Mouse (Mus musculus) brain, adult 2 months (tissue): ENCODE measurements around the gene Itgbl1.
"Not testable (repeated sequence)": the region's sequence is repeated elsewhere in the genome, so short reads cannot be mapped to it uniquely, and the experiment has no call there.

Source experiments
- DNase-seq: peaks from one replicate; pipeline ENCODE4 v3.0.0; 2011; ENCODE audit warnings: low read depth, low spot score

Gene Itgbl1

GRCm38 (mm10) chr14:123659921-123660385 lies at the start of gene Itgbl1:
TSS of gene Itgbl1 (plus strand) at chr14:123659971.
- DNase-seq = peak; percentile 81

GRCm38 (mm10) chr14:123622969-123623368 lies 36.8 kb upstream of the Itgbl1 start:
- DNase-seq = peak; percentile 64

DNA sequence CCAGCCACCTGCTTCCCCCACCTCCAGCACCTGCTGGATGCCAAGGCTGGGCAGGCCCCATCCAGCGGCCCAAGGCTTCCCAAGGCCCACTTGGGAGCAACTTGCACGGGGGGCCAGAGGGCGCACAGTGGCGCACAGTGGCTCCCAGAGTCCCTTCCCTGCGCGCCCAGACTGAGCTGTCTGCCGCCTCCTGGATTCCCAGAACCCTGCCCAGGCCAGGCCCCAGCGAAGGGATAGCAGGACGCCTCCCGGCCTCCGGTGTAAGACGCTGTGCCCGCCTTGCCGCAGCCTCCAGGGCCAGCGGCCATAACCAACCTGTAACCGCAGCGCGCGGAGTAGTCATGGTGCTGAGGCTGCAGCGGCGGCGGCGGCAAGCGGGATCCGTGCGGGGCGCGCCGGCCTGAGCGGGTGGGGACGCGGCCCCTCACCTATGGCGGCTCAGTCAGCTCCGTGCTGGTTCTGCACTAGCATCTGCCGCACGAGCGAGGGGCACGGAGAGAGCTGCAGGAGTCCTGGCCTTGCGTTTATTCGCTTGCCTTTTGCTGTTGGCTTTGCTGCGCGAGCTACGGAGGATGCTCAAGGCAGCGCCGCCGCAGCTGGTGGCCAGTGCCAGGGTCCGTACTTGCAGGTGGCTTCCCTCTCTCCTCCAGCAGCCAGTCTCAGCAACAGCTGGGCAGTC lies 33.1 kb upstream of the Itgbl1 start, which contains the start of gene Nalcn:
Gene Nalcn (minus strand): TSS at position 644 of the 679 bp plus-strand sequence.
- peak; percentile 84 for DNase-seq

DNA sequence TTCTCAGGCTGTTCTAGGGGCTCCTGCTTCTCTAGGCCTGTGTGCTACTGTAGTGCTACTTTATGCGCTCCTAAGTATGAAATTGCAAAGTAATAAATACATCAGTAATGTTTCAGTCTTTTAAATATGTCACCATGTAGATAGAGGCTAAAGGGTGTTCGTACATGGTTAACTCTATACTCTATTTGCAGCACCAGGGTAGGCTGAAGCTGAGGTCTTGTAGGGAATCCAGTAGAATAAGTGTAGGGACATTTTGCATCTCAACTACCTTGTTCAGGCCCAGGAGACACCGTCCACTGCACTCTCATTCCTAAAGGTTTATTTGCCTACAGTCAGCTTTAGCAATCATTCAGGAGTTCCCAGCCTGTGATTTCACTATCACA lies 32.6 kb upstream of the Itgbl1 start:
- peak; percentile 48 for DNase-seq

GRCm38 (mm10) chr14:123661091-123661491 lies 1.3 kb downstream of the Itgbl1 start:
- DNase-seq = peak; percentile 60

- peak; percentile 4 for DNase-seq
These were observed 2.6 kb downstream of the Itgbl1 start for GRCm38 (mm10) chr14:123662386-123662785.

DNA sequence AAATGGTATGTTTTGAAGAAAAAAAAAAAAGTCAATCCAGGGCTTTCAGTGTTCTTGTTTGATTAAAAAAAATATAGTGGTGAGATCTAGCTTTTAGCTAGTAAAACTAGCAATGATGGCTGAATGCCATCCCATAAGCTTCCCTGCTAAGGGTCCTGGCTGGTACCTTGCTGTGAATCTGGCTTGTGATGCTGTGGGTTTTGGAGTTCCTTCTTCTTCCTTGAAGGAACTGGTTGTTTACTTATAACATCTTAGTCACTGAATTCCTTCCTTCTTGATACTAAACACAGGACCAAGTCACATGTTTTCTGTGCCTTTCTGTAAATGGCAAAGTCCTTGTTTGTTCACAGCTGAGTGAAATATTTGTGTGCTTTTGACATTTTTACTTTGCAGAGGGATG lies 3.4 kb downstream of the Itgbl1 start:
- peak; percentile 1 for DNase-seq

DNA sequence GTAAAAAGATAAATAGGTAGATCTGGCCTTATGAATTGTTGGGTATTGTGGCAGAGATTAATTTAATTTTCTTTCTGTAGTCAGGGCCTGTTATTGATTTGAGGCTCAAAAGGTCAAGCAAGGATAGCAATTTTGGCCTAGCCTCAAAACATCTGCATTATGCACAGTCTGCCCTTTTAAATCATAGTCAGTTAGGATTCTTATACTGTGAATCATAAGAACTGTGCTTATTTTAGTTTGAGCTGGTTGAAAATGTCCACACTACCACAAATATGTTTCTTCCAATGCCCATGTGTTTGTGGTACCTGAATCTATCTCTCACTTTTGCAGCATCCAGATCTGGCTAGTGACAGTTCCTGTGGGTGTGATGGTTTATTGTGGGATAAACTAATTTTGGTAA lies 4.7 kb downstream of the Itgbl1 start:
- DNase-seq = peak; percentile 30

DNA sequence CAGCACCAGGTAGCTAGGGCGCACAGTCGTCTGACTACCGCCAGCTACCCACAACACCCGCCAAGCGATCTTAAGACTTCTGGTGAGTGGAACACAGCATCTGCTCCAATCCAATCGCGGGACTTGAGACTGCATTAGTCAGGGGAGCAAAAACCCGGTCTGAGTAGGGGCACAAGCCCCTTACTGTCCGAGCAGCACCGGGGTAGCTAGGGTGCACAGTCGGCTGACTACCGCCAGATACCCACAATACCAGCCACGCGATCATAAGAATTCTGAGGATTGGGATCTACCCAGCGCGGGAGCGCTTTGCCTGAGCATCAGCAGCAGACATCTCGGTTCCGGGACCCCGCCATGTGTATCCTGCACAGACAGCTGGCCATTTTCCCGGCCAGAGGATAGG lies 11.3 kb downstream of the Itgbl1 start:
- not testable (repeated sequence) for DNase-seq

- no peak for DNase-seq
These were observed 18.3 kb downstream of the Itgbl1 start for GRCm38 (mm10) chr14:123678091-123678490.

DNA sequence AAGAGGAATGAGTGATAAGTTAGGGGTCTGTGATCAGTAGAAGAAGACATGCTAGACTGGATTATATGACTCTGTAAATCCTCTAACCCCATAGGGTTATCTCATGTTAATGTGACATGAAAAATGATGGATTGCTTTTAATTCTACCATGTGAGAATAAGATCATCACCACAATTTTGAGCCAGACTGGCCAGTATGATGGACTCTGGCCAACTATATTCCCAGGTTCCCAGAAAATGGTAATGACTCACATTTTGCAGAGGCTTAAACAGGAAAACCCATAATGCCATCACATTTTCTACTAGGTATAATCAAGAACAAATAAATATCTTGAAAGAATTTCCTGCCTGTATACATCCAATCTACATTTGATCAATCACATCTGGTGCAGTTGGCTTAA lies 55.0 kb downstream of the Itgbl1 start:
- DNase-seq = no peak

- no peak for DNase-seq
These were observed 82.3 kb downstream of the Itgbl1 start for GRCm38 (mm10) chr14:123742055-123742454.

DNA sequence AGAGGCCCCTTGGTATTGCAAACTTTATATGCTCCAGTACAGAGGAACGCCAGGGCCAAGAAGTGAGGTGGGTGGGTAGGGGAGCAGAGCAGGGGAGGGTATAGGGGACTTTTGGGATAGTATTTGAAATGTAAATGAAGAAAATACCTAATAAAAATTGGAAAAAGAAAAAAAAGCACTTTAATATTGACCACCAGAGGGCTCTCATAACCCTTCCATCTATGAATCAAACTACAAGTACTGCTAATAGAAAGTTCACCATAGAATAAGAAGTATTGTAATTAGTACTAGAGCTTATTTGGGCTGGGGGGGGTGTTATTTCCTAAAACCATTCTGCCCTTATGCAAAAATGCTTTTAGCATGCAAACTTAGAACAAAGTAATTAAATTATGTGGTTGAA lies 91.2 kb downstream of the Itgbl1 start:
- peak; percentile 20 for DNase-seq

DNA sequence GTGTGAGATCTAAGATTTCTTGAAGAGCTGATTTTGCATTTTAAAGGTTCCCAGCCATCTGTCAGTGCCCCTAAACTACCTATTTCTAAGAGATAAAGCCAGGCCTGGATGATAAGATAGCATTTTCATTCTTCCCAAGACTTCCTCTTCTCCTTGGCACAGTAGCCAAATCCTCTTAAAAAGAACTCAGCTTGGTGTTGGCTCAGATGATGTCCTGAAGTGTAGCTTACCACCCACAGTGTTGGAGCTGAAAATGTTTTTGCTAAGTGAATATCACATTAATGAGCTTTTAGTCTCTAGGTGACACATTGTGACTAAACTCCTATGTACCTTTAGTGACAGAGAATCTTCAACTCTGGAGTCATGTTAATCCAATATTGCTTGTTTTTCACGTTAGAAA lies 99.8 kb downstream of the Itgbl1 start:
- peak; percentile 73 for DNase-seq

DNA sequence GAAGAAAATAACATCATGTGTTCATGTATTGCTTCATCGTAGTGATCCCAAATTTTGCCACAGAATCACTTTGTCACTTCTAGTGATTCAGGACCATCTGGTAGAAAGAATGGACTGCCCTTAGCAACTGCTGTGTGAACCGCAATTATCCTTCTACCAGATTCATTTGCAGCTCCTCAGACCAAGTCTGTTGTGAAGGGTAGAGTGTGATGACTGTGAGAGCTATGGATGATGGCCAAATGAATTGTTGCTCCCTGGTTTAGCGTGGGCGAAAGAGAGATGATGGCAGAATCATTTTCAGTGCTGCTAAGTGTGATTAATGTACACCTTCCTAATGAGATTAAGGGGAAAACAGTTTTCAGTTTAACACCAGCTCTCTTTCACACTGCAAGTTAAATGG lies 100.3 kb downstream of the Itgbl1 start:
- DNase-seq = peak; percentile 83

GRCm38 (mm10) chr14:123801744-123802143 lies 142.0 kb downstream of the Itgbl1 start:
- DNase-seq = no peak

DNA sequence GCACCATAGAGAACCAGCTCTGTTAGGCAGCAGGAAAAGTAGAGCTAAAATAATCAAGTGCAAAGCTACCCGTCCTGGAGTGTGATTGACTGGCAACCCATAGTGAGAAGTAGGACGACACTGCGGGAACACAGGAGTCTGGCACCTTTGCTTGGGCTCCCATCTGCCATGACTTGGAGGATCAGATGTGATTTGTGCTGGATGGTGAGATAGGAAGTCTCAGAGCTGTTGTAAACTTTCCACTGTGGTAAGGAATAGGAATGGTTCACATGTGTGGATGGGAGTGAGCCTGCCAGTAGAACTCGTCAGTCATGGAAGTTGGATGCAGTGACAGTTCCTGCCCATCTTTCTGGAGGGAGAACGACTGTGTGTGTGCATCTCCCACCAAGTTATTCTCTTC lies 177.9 kb downstream of the Itgbl1 start:
- peak; percentile 71 for DNase-seq

DNA sequence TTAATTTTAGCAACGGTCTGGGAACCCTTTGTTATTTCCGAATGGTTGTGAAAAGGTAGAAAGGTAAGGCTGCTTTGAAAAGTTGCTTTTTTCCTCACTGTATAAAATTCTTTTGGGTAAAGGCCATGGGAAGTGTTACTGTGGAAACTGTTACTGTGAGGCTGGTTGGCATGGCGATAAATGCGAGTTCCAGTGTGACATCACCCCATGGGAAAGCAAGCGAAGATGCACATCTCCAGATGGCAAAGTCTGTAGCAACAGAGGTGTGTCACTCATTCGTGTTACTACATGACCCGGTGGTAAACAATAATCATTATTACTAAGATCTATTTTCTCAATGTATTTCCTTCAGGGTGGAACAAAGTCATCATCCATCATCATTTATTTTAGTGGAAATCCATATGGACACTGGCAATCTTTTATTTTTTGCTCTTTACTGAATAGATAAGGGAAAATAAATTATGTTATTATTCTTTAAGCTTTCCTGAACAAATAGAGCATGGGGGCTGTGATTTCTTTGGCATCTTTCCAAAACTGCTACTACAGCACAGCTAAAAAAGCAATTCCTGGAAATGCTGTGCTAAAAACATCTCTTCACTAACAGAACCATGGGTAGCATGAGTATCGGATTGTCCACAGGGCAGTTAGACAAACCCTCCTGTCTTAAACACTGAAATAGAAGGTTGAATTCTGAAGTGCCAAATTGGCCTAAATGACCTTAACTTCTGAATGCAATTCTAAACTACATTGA lies 184.1 kb downstream of the Itgbl1 start:
- DNase-seq = peak; percentile 74

- no peak for DNase-seq
These were observed 204.8 kb downstream of the Itgbl1 start for GRCm38 (mm10) chr14:123864531-123864930.

- no peak for DNase-seq
These were observed 206.3 kb downstream of the Itgbl1 start for GRCm38 (mm10) chr14:123865779-123866726.

DNA sequence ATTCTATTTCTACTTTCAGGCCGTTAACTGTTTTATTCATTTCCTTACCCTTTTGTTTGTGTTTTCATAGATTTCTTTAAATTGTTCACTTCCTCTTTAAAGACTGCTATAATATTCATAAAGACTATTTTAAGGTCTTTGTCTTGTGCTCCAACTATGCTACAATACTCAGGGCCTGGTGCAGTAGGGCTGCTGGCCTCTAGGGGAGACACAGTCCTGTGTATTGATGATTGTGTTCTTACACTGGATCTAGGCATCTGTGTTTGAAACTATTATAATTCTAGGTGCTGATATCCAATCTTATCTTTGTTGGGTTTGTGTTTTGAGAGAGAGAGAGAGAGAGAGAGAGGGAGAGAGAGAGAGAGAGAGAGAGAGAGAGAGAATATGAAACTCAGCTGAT lies 268.1 kb downstream of the Itgbl1 start:
- peak; percentile 5 for DNase-seq

DNA sequence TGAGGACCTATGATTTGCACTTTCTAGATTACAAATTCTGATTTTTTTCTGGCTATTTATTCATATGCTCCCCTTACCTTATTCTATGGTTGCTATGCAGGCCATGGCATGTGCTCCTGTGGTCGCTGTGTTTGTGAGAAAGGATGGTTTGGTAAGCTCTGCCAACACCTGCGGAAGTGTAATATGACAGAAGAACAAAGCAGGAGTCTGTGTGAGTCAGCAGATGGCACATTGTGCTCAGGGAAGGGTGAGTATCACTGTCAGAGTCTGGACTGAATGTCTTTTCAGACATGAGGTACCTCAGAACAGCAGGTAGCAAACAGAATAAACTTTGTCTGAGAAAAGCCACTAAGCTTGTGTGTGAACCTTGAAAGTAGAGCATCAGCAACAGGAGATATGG lies 306.8 kb downstream of the Itgbl1 start:
- peak; percentile 86 for DNase-seq
